Mouse (Mus musculus) lung, adult 2 months (tissue): Measurements from ENCODE around the gene Mtg2.

Experiments
- CTCF ChIP-seq: fragments of 200-500 bp; IDR thresholded peaks from 2 replicates; pipeline ENCODE4 v1.5.1; 2011; ENCODE audit warnings: mild to moderate bottlenecking, low read length, control low read depth; ENCODE audit not compliant: insufficient read depth
- POLR2A ChIP-seq: fragments of 200-500 bp; IDR thresholded peaks from 2 replicates; pipeline ENCODE4 v1.6.1; 2011; ENCODE audit warnings: low read depth, mild to moderate bottlenecking, control low read depth, low read length, borderline replicate concordance; ENCODE audit errors: extremely low read depth

DNA sequence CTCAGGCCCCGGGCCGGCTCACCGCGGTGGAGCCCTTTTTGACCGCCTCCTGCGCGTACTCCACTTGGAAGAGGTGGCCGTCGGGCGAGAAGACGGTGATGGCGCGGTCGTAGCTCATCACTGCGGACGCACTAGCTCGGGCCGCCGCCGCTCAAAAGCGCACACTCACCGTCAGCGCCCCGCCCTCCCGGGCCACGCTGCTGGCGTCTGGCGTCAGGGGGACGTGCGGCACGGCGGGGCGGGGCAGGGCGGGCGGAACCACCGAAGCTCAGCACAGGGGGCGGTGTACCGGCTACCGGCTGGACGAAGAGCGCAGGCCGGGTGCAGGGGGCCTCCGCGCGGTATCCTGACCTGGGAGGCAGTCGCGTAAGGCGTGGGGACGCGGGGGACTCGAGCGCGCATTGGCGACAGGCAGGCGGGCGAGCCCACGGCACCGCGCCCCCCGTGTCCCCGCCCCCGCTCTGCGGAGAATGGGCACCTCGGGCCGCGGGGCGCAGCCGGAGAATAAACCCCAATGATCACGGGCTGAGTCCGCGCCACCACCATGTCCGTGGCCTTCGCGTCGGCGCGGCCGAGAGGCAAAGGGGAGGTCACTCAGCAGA lies 28.0 kb upstream of the Mtg2 start, which contains the start of the genes Psma7 and Ss18l1:
- TF ChIP-seq POLR2A = peak; percentile 82; the same call in 1 of the 2 replicates
- no peak for TF ChIP-seq CTCF
